Mouse (Mus musculus) frontal cortex, adult (tissue): ENCODE results near the gene Slc39a11.
"Not testable (repeated sequence)": the region's sequence is repeated elsewhere in the genome, so short reads cannot be mapped to it uniquely, and the experiment has no call there.

Source experiments
- ATAC-seq: cut with Nextera tagmentation; 2 replicates; pipeline ENCODE4 v1.9.2; 2017; ENCODE audit warnings: mild to moderate bottlenecking, moderate library complexity, mixed read lengths; ENCODE audit not compliant: low TSS enrichment

Gene Slc39a11

DNA sequence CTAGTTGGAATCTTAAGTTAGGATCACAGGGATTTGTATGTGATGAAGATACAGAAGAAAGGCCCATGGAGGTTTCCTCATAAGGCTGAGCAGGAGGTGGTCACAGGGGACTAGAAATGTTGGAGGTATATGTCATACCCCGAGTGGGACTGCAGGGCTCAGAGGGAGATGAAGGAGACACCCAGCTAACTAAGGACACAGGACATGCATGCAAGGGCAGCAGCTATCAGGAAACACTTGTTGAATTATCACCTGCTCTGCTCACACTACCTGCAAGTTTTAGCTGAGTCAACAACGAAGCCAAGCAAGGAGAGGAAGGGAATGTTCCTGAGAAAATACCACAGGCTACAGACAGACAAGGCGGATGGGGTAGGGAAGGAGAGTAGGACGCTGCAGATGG lies 17.8 kb upstream of the Slc39a11 start:
- ATAC-seq, result no peak

DNA sequence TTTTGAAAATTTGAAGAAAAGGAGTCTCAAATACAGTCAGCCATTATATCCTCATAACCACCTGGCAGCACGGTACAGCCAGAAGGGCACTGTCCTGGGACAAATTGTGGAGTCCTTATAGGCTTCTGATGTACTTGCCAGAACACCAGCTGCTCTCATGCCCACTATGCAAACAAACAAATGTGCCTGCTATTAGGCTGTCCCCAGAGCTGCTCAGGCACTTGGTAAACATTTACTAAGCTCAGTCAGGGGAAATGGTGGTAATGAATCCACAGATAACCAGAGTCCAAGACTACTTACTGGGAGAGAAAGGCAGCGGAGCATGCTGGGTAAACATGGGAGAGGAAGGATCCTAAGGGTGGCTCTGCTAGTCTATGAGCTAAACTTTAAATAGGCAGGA lies 17.2 kb upstream of the Slc39a11 start:
- no peak for ATAC-seq

DNA sequence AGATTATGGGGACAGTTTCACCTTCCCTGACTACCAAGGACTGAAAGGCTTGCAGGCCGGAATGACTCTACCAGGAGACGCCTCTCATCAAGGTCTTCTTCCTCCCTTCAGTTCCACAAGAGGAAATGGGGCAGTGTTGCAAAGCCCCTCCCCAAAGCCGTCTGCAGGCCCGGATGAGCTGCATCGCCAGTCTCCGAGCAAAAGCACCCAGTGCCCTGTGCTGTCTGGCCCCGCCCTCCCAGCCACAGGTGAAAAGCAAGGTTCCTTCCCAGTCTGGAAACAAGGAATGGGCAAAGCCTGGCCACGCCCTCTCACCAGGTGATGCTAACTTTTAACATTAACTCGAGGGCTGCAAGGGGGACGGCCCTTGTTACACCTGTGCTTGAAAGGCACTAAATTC lies 16.8 kb upstream of the Slc39a11 start:
- ATAC-seq, result no peak

DNA sequence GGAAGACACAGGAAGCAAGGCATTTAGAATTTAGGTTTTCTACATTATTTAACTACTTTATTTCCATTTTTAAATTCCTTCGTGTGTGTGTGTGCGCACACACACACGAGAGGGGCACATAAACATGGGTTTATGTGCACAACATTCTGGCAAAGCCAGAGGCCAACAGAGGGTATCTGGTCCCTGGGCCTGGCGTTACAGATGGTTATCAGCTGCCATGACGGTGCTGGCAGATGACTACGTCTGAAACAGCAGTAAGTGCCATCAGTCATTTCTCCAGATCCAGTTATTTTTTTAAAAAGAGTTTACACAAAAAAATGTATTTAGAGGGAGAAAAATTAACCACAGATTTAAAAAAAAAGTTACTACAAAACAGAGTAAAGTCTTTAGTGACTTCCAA lies 16.3 kb upstream of the Slc39a11 start:
- ATAC-seq, result no peak

DNA sequence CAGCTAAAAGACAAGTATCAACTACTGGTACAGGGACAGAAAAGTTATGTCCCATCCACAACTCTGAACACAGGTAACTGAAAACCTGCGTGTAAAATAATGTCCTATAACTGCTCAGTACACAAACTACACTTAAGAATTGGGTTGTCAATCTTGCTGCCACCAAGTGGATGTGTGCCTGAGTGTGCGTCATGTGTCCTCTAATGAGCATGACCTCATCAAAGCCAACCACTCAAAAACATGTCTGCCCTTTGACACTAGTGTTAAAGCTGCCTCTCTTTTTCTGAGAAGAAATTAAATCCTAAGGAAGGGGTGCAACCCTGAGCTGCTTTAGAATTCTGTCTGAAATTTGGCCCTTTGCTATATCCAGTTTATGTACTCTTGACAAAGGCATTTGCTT lies 14.4 kb upstream of the Slc39a11 start:
- no peak for ATAC-seq

DNA sequence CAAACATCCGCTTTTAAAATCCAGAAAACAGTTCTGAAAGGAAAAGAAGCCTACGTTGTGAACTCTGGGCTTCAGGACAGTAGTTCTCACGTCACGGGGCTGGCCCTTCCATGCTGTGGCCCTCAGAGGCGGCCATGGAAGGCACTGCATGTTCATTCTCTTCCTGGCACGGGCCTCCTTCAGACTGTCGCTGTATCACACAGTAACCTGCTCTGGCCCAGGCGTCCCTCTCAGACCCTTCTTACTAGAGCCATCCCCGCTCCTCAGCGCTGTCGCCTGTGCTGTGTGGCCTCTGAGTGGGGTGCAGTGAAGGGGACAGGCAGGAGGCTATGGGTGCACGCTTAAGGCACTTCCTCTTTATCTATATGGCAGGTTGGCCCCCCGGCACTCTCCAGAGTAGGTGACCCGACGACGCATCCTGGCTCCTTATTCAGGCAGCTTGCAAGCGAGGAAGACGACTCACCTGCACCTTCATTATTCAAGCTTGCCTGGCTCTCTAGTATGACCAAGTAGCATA lies 12.0 kb upstream of the Slc39a11 start:
- ATAC-seq, result no peak

DNA sequence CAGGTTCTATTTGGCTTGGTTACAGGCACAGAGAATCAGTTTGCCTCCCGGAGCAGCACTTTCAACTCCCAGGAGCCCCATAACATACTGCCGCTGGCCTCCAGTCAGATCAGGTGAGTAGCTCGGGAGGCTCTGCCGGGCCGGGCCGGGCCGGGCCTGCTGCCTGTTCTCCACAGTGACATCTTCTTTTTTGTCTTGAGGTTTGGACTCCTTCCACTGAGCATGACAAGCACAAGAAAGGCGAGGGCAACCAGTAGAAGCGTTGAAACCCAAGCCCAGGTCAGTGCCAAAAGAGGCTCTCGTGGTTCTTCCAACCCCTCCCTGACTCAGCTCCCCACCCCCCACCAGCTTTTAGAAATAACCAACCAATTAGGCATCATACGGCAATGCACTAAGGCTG lies 11.1 kb upstream of the Slc39a11 start:
- no peak for ATAC-seq

DNA sequence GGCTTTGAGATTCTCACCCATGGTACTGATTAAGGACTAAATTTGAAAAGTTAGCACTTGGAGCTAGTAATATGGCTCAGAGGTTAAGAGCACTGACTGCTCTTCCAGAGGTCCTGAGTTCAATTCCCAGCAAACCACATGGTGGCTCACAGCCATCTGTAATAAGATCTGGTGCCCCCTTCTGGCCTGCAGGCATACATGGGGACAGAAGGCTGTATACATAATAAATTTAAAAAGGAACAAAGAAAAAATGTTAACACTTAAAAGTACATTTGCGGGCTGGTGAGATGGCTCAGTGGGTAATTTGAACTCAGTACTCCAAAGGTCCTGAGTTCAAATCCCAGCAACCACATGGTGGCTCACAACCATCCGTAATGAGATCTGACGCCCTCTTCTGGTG lies 10.3 kb upstream of the Slc39a11 start:
- ATAC-seq, result not testable (repeated sequence)

DNA sequence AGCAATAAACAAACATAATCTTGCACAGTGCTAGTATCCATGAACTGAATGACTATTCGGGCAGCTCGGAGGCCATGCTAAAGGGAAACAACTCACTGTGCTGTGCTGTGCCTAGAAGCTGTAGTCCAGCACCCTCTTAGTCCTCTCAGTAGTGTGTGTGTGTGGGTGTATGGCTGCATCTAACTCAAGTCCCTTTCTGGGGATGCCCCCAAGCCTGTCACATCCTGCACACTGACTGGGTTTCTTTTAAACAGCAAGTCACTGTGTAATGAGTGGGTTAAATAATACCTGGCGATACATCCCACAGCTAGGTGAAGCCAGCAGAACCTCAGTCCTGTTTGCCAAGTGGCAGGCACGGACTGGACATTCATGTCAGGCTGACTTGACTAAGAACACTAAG lies 8.9 kb upstream of the Slc39a11 start:
- no peak for ATAC-seq

DNA sequence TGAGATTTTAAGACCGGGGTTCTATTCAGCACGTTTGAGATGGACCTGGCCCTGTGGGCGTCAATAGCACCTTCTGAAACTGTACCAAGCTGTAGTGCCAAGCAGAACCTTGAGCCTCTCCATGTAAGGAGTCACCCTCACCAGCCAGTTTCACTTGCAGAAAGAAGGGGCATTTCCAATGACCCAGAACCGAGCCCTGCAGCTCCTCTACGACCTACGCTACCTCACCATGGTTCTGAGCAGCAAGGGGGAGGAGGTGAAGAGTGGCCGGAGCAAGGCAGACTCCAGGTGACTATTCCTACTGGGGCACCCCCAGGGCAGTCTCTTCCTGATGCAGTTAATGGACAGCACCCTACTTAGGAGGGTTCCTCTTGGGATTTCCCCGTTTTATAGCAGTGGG lies 8.4 kb upstream of the Slc39a11 start:
- no peak for ATAC-seq

DNA sequence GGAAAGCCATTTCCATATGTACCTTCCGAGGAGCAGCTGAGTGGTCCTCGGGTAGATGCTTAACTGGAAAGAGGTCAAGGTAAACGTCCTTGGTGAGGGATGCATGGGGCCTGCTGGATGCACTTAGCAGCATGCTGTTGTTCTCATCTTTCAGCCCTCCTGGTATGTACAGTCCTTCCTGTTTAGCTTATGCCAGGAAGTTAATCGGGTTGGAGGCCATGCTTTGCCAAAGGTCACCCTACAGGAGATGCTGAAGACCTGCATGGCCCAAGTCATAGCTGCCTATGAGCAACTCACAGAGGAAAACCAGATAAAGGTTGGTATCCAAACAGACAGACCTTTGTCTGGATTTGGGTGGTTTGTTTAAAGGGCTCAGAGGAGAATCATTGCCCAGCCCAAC lies 7.3 kb upstream of the Slc39a11 start:
- no peak for ATAC-seq

DNA sequence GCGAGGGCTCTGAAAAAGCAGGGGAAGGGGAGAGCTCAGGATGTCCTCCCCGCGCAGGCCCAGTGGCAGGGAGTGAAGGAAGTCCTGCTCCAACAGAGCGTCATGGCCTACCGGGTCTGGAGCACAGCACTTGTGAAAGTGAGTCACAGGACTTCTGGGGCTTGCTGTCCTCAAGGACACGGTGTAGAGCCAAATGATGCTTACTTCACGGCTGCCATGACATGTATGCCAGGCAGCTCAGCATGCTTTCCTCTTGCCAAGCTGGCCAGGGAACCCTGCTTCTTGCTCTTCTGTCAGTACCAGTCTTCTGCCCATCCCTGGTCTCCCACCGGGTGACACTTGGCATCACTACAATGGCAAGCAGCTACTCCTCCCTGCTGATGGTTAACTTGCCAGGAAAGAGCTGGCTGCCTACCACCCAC lies 6.6 kb upstream of the Slc39a11 start:
- no peak for ATAC-seq

DNA sequence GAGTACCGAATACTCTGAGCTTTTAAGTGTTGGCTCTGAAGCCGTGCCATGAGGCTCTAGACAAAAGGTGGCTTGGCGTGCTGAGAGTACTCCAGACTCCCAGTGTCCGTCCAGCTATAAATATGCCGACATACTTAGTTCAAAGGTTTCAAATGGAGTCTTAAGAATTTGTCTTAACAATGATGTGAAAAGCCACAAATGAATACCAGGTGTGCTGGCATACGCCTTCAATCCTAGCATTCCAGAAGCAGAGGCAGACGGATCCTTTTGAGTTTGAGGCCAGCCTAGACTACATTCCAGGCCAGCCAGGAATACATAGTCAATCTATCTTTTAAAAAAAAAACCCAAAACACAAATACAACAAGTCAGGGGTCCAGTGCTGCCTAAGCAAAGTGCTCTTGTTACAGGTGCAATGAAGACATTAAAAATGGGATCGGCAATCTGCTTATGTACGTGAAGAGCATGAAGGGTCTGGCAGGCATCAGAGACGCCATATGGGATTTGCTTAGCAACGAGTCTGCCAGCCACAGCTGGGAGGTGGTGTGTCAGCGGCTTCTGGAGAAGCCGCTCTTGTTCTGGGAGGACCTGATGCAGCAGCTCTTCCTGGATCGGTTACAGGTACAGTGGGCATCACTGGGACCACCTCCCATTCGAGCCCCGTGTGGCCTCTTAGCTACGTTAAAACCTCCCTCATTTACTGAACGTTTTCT lies 4.8 kb upstream of the Slc39a11 start:
- ATAC-seq, result peak; percentile 39

DNA sequence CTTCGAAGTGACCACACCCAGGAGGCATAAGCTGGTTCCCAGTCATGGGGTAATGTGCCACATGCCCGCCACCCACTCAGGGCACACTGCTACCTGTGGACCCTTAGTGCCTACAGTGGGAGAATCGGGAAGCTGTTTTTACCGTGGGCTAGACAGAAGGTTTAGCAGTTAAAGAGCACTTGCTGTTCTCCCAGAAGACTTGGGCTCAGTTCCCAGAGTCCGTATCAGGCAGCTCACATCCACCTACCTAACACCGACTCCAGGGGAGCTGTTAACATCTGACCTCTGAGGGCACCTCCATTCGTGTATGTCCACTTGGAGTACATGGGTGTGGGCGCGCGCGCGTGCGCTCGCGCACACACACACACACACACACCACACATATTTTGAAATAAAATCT lies 4.2 kb upstream of the Slc39a11 start:
- no peak for ATAC-seq

DNA sequence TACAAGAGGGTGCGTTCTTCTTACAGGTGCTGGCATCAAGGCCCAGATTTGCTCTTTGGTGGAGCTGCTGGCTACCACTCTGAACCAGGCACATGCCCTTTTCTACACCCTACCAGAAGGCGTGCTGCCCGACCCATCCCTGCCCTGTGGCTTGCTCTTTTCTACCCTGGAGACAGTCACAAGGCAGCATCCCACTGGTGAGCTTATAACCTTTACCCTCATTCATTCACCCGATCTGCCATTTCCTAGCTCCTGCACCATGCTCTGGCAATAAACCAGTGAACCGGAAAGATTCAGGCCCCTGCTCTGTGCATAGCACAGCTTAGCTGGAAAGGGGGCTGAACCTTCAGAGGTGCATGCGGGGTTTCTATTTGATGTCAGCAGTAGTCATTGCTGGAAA lies 2.6 kb upstream of the Slc39a11 start:
- ATAC-seq, result no peak

DNA sequence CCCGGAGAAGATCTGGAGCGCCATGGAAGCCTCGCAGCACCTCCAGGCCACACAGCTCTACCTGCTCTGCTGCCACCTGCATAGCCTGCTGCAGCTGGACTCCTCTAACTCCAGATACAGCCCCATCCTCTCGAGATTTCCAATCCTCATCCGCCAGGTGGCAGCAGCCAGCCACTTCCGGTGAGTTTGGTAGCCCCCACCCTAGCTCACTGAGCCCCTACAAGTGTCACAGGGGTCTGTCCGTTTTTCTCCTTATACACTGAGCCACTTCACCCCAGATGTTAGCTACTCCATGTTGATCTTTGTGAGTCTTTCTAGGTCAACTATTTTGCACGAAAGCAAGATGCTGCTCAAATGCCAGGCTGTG lies 2.0 kb upstream of the Slc39a11 start:
- no peak for ATAC-seq

DNA sequence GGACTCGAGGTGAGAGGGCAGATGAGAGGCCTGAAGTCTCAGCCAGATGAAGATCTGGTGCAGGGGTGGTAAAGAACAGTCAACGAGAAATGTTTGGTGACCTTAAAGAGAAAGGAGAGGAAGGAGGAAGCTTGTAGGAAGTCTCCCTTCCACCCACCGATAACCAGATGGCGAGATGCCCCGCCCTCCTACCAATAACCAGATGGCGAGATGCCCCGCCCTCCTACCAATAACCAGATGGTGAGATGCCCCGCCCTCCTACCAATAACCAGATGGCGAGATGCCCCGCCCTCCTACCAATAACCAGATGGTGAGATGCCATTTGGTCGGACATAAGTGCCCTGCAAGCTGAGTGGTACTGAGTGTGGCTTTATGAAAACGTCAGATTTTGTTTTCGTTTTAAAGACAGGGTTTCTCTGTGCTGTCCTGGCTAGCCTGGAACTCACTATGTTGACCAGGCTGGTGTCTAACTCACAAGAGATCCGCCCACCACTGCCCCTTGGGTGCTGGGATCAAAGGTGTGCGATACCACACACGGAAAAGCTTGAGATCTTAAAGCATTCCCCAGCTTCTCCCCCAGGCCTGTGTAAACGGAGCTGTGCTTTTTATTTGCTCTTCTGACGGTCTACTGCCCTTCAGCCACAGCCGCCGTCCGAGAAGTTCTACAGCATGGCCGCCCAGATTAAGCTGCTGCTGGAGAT lies 1.5 kb upstream of the Slc39a11 start:
- no peak for ATAC-seq

DNA sequence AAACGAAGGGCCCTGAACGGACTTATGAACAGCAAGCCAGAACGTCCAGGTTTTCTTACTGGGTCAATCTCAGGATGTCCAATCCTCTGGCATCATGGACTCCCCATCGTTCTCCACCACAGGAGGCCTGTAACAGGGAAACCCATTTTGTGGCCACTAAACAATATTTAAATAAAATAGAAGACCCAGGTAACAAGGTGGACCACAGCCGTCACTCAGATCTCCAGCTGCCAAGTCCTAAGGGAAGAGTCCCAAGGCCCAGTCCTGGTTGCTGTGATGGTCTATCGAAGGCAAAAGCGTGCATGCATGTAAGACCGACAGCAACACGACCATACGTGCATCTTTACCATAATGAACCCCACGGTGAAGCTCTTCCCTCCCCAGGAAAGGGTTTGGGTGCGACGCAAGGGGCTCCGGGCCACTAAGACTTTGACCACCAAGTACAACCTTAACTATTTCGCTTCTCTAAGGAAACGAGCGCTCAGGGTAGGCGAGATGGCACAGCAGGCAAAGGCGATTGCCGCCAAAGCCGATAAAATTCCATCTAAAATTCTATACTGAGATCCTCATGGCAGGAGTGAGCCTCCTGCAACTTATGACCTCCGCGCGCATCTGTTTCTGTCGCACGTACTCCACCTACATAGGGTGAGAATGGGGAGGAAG lies 1.1 kb downstream of the Slc39a11 start, which contains the start of gene Cog1:
Gene Cog1, plus strand, starts transcription at position 480 of the 663 bp plus-strand sequence.
- ATAC-seq, result no peak

DNA sequence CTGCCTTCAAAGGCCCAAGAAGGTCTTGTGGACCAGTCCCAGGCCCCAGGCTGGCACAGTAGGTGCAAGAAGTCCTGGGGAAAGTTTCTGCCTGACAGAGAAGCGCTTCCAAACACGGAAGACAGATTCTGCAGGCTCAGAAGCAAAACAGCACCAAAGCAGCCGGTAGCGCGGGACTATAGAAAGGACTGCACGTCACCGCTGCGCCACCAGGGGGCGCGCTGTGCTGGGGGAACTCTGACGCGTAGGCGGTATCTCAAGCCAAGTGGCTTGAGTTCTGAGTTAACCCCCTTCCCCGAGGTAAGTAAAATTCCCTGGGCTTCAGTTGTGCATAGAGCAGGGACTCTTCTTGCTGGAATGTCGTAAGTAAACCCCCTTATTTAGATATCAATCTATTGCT lies 1.7 kb downstream of the Slc39a11 start:
- no peak for ATAC-seq

DNA sequence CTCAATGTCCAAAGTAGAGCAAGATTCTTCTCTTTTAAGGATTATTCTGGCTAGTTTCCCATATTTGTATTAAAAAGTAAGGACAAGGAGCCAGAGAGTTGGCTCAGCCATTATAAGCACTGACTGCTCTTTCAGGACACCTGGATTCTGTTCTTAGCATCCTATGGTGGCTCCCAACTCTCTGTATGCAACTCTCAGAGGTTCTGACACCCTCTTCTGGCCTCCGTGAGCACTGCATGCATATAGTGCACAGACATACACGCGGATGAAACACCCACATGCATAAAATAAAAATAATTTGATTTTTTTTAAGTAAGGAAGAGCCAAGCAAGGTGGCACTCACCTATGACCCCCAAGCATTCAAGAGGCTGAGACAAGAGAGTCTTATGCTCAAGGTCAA lies 4.7 kb downstream of the Slc39a11 start:
- ATAC-seq, result no peak

DNA sequence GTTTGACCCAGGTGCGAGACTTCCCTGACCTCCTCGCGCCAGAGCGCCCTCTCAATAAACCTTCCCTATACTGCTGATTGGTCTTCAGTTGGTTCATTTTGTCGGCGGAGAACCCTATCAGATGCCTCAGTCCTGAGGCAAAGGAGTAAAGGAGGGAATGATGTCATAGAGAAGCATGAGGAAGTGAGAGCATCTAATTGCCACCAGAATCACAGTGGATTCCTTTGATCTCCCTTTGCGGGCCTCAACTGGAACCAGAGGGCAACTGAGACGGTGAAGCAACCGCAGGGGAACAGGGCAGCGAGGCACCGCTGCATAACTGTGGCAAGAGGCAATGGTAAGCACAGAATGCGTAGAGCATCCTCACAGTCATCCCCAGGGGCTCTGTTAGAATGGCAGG lies 11.2 kb downstream of the Slc39a11 start:
- no peak for ATAC-seq

DNA sequence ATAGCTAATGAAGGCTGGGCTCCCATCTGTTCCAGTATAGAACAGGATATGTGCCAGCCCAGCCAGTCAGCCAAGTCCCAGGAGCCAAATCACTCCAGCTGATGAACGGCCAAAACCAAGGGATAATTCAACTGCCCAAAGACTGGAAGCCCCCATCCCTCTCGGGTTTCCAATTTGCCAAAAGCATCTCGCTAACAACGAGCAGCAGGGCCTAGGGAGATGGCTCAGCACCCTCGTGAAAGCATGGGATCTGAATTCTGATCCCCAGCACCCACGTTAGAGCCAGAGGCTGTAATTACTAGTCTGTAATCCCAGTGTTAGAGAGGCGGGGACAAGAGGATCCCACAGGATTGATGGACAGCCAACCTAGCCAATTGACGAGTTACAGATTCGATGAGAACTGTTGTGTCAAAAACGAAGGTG lies 15.2 kb downstream of the Slc39a11 start:
- no peak for ATAC-seq

DNA sequence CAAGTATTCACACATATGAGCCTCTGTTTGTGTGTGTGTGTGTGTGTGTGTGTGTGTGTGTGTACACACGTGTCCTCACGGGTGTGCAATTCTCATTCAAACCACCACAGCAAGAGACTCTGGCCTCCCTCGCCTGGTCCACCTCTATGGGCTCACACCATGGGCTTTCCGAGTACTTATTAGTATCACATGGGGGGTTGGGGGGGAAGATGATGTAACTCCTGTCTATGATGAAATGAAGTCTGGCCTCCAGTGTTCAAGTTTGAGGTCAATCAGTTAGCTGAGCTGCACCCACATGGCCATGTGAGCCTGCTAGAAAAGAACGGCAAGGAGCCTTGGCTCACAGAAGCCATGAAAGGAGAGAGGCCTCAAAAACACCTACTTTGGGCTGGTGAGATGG lies 16.5 kb downstream of the Slc39a11 start:
- ATAC-seq, result no peak
